Mouse (Mus musculus) midbrain, embryonic 14.5 days (tissue): ENCODE data around the gene Smpd4. TPM values are rescaled to one million over a fixed set of nuclear protein-coding genes. Genes with fewer than 3 reads are reported as not detected.
A peak's percentile ranks its signal among the peaks of the same experiment; 100 is the strongest.
"Not testable (repeated sequence)": the region's sequence is repeated elsewhere in the genome, so short reads cannot be mapped to it uniquely, and the experiment has no call there.

Source experiments
- ATAC-seq: fragments of 200-750 bp; cut with Nextera tagmentation; 2 replicates; pipeline ENCODE4 v1.8.0; 2017; ENCODE audit warnings: moderate number of reproducible peaks, moderate library complexity; ENCODE audit not compliant: low FRiP score, low TSS enrichment
- DNase-seq: peaks from one replicate; pipeline ENCODE4 v3.0.0-alpha.2; 2015
- H3K27ac ChIP-seq: fragments of 300-500 bp; sonication (generic); replicated peaks from 2 replicates; pipeline ENCODE4 v1.5.1; 2014; ENCODE audit warnings: mild to moderate bottlenecking, low read depth, low read length, moderate library complexity
- H3K27me3 ChIP-seq: fragments of 300-500 bp; sonication (generic); 2 replicates; pipeline ENCODE4 v1.6.1; 2014; ENCODE audit warnings: low read length, control low read depth, mixed read lengths; ENCODE audit not compliant: control insufficient read depth, insufficient read depth
- H3K36me3 ChIP-seq: fragments of 300-500 bp; sonication (generic); 2 replicates; pipeline ENCODE4 v1.6.1; 2014; ENCODE audit warnings: low read length, control low read depth; ENCODE audit not compliant: control insufficient read depth, insufficient read depth
- H3K4me1 ChIP-seq: fragments of 300-500 bp; sonication (generic); 2 replicates; pipeline ENCODE4 v1.6.1; 2014; ENCODE audit warnings: mild to moderate bottlenecking, antibody characterized with exemption, low read length, control low read depth; ENCODE audit not compliant: control insufficient read depth, insufficient read depth
- H3K4me2 ChIP-seq: fragments of 300-500 bp; sonication (generic); 2 replicates; pipeline ENCODE4 v1.6.1; 2014; ENCODE audit warnings: mild to moderate bottlenecking, low read length, moderate library complexity
- H3K4me3 ChIP-seq: fragments of 300-500 bp; sonication (generic); replicated peaks from 2 replicates; pipeline ENCODE4 v1.5.1; 2014; ENCODE audit warnings: low read depth, low read length
- H3K9ac ChIP-seq: fragments of 300-500 bp; sonication (generic); replicated peaks from 2 replicates; pipeline ENCODE4 v1.6.1; 2014; ENCODE audit warnings: mild to moderate bottlenecking, low read length, moderate library complexity
- H3K9me3 ChIP-seq: fragments of 300-500 bp; sonication (generic); 2 replicates; pipeline ENCODE4 v1.6.1; 2016; ENCODE audit warnings: low read length, control low read depth, mixed read lengths; ENCODE audit not compliant: control insufficient read depth
- WGBS: fragments of 180-500 bp; shearing (Covaris S2); extraction: QIAGEN DNeasy Blood & Tissue Kit; methylation state at CpG from one replicate; pipeline ENCODE4 v1.1.7; 2014; 5-methylcytosine and 5-hydroxymethylcytosine counted together
- polyA plus RNA-seq: library from polyadenylated mRNA; unstranded; fragments of >200 nt; fragmentation: Nextera tagmentation; extraction: Ambion mirVana; gene quantifications from 2 replicates; pipeline ENCODE4 v1.2.1, GENCODE M21; 2014

Gene Smpd4
- polyA plus RNA-seq, 1 experiment from 2014 or later = 29.3 TPM

DNA sequence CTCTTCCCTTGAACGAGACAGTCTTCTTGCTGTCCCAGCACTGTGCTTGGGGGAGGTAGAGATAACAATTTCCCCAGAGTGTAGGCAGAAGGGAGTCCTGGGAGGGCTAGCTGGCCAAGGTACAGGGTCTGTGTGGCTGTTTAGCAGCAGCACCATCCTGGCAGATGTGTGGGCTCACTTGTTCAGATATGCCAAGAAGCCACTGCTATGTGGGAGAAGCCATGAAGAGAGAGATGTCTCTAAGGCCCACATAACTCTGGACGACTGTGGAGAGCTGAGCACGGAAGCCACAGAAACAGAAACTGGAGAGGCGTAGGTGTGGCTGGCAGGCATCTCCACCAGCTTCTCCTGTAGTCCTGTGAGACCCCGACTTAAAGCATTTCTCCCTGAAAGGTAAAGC lies 13.5 kb upstream of the Smpd4 start:
- no peak for DNase-seq
- no peaks in the 10 kb centered on the region for H3K9me3 ChIP-seq
- no peaks in the 10 kb centered on the region for H3K27me3 ChIP-seq
- H3K9ac ChIP-seq = no peak overlapping the region
- H3K4me1 ChIP-seq = no peaks in the 10 kb centered on the region
- H3K27ac ChIP-seq = no peak overlapping the region
- no peaks in the 10 kb centered on the region for H3K36me3 ChIP-seq
- no peak overlapping the region for H3K4me3 ChIP-seq
- H3K4me2 ChIP-seq = no peak overlapping the region
- WGBS = 82% methylated on average over 5 of the region's 5 CpGs
- no peak for ATAC-seq

DNA sequence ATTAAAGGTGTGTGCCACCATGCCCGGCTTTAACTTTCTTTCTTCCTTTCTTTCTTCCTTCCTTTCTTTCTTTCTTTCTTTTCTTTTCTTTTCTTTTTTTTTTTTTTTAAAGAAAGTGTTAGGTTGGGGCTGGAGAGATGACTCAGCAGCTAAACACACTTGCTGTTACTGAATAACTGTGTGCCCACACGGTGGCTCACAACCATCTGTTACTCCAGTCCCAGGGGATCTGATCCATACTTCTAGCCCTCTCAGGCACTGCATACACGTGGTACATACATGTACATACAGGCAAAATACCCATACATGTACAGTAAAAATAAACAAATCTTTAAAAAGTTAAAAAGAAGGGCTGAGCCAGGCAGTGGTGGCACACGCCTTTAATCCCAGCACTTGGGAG lies 7.8 kb upstream of the Smpd4 start:
- ATAC-seq (no peak), DNase-seq (no peak)
- Histone ChIP-seq H3K4me1 (no peaks in the 10 kb centered on the region), H3K27ac (no peak overlapping the region), H3K9ac (no peak overlapping the region), H3K4me2 (no peak overlapping the region), H3K27me3 (no peaks in the 10 kb centered on the region), H3K36me3 (no peaks in the 10 kb centered on the region), H3K9me3 (no peaks in the 10 kb centered on the region), H3K4me3 (no peak overlapping the region)
- 72% methylated on average over 4 of the region's 4 CpGs for WGBS

DNA sequence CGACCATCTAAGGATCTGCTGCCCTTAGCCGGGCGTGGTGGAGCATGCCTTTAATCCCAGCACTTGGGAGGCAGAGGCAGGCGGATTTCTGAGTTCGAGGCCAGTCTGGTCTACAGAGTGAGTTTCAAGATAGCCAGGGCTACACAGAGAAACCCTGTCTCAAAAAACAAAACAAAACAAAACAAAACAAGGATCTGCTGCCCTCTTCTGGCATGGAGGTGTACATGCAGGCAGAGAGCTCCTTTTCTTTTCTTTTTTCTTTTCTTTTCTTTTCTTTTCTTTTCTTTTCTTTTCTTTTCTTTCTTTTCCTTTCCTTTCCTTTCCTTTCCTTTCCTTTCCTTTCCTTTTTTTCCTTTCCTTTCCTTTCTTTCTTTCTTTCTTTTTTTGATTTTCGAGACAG lies 4.4 kb upstream of the Smpd4 start:
- not testable (repeated sequence) for H3K27me3 ChIP-seq, H3K9me3 ChIP-seq, H3K4me1 ChIP-seq, H3K27ac ChIP-seq, ATAC-seq, DNase-seq, H3K4me2 ChIP-seq, H3K4me3 ChIP-seq, H3K36me3 ChIP-seq, H3K9ac ChIP-seq
- WGBS = 90% methylated on average over 6 of the region's 6 CpGs

DNA sequence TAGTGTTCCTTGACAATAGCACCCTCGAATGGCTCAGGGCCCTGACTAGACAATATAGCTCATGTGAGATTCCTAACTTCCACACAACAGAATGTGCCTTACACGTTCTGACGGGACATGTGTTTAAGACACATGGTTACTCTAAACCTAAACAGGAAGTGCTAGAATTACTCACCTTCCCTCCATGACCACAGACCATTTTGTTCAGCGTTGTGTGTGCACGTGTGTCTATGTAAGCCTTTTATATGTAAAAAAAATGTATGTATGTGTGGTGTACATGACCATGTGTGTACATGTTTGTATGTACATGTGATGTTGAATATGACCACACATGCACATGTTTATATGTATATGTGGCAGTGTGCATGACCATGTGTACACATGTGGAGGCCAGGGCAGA lies 2.9 kb upstream of the Smpd4 start:
- Histone ChIP-seq H3K9me3 (no peaks in the 10 kb centered on the region), H3K4me1 (peaks cover 9% of the 10 kb centered on the region), H3K4me3 (no peak overlapping the region), H3K36me3 (0 out of 2 replicates have a peak, but pooled peaks cover under 1% of the 10 kb centered on the region), H3K9ac (no peak overlapping the region), H3K27me3 (no peaks in the 10 kb centered on the region), H3K4me2 (no peak overlapping the region), H3K27ac (no peak overlapping the region)
- ATAC-seq (no peak), DNase-seq (no peak)
- 86% methylated on average over 5 of the region's 5 CpGs for WGBS

DNA sequence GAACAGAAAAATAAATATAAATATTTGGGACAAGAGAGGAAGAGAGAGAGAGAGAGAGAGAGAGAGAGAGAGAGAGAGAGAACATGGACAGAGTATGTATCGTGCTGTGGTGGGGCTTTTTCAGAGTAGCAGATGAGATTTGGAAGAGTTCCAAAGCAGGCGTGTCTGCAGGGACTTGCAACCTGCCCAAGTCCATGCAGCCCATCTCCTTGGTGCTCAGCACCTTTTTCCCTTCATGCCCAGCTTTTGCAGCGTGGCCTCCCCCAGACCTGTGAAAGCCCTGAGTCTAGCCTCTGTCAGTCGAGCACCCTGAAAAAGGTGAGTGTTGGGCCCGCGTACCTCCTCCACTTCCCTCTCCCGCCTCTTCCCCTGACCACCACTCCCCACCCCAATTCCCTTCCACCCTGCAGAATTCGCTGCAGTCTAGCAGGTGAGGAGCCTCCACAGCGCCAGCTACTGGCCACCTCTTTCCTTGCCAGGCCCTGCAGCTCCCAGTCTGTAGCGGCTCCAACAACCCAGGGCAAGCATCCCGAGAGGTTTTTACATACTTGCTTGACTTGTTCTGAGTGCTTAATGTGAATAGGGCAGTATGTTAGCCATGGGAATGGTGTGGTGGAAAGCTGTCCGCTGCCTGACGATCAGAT lies 1.1 kb upstream of the Smpd4 start:
- Histone ChIP-seq H3K9me3 (no peaks in the 10 kb centered on the region), H3K4me1 (peaks cover 9% of the 10 kb centered on the region), H3K4me2 (no peak overlapping the region), H3K4me3 (no peak overlapping the region), H3K9ac (no peak overlapping the region), H3K27me3 (no peaks in the 10 kb centered on the region), H3K36me3 (peaks cover 16% of the 10 kb centered on the region), H3K27ac (no peak overlapping the region)
- 20% methylated on average over 13 of the region's 13 CpGs for WGBS
- DNase-seq (peak; percentile 51), ATAC-seq (no peak)

DNA sequence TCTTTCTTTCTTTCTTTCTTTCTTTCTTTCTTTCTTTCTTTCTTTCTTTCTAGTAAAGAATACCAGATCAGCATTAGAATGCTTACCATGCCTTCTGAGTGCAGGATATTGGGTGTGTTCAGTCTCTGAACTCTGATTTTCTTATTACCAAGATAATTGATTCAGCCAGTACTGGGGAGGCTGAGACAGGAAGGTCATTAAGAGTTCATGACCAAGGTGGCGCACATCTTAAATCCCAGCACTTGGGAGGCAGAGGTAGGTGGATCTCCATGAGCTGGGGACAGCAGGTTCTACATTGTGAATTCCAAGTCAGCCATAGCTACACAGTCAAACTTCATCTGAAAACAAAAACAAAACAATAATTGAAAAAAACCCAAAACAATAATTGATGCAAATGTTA lies 2.8 kb downstream of the Smpd4 start:
- peaks cover 46% of the 10 kb centered on the region for H3K36me3 ChIP-seq
- no peak overlapping the region for H3K4me2 ChIP-seq
- H3K27ac ChIP-seq = no peak overlapping the region
- H3K4me1 ChIP-seq = peaks cover 9% of the 10 kb centered on the region
- DNase-seq = no peak
- no peak for ATAC-seq
- no peak overlapping the region for H3K4me3 ChIP-seq
- 97% methylated on average over 1 of the region's 1 CpGs for WGBS
- H3K9me3 ChIP-seq = no peaks in the 10 kb centered on the region
- H3K27me3 ChIP-seq = no peaks in the 10 kb centered on the region
- H3K9ac ChIP-seq = no peak overlapping the region

DNA sequence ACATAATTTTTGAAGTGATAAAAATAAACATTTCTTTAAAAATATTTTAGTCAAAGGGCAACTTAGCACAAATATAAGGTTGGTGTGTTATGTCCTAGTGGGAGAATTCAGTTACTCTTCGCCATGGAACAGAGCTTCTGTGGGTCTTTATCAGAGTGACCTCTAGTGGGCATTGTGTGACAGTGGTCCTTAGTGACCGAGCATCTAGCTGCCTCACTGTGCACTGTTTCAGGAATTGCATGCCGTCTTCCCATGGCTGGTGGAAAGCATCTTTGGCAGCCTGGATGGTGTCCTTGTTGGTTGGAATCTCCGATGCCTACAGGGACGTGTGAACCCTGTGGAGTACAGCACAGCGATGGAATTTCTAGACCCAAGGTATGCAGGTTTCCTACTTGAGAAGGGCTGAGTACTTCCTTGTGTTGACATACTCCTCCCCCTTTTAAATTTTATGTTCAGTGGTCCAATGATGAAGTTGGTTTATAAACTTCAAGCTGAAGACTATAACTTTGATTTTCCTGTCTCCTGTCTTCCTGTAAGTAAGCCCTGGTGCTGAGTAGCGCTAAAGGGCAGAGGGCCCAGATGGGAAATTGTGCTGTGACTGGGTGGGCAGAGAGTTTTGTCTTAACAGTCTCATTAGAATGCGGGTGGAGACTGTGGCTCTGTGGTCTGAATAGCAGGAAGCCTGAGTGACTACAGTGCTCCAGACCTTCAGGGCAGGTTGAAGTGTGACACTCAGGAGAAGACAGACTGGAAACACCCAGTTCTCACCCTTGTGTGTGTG lies 6.5 kb downstream of the Smpd4 start:
- Histone ChIP-seq H3K9ac (no peak overlapping the region), H3K36me3 (peaks cover 79% of the 10 kb centered on the region), H3K4me3 (no peak overlapping the region), H3K27ac (no peak overlapping the region), H3K4me1 (no peaks in the 10 kb centered on the region; the same call in 1 of the 2 replicates), H3K4me2 (no peak overlapping the region), H3K27me3 (no peaks in the 10 kb centered on the region), H3K9me3 (no peaks in the 10 kb centered on the region)
- ATAC-seq (no peak; the same call in 1 of the 2 replicates), DNase-seq (peak; percentile 77)
- WGBS = 70% methylated on average over 8 of the region's 8 CpGs

DNA sequence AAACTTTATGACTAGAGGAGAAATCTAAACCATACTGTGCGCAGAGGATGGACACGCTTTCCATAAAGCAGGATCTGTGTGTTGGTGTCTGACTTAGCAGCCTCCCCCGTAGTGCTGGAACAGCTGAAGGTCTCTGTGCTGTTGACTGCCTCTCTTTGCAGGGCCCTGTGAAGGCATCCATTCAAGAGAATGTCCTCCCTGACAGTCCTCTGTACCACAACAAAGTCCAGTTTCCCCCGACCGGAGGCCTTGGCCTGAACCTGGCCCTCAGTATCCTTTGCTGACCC lies 7.1 kb downstream of the Smpd4 start:
- Histone ChIP-seq H3K27me3 (no peaks in the 10 kb centered on the region), H3K4me1 (no peaks in the 10 kb centered on the region), H3K4me2 (no peak overlapping the region), H3K36me3 (peaks cover 82% of the 10 kb centered on the region), H3K9ac (no peak overlapping the region), H3K4me3 (no peak overlapping the region), H3K27ac (no peak overlapping the region), H3K9me3 (no peaks in the 10 kb centered on the region)
- ATAC-seq (no peak), DNase-seq (no peak)
- WGBS = 97% methylated on average over 5 of the region's 5 CpGs

DNA sequence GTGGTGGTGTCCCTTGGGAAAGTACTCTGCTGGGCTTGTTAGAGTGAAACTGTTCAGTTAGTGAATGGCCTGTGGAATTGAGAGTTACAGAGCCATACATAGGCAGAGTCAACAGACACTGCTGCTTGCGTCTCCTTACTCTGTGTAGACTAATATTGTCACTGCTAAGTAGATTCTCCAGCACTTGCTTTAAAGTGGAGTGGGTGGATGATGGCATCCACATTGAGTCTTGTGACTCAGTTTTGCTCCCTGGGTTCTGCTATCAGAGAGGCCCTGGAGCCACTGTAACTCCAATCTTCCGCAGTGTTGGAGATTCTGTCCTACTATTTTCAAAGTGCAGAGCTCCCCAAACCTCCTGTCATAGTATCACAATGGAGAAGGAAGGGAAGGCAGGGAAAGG lies 13.4 kb downstream of the Smpd4 start:
- Histone ChIP-seq H3K4me1 (no peaks in the 10 kb centered on the region), H3K4me3 (no peak overlapping the region), H3K9me3 (no peaks in the 10 kb centered on the region), H3K36me3 (peaks cover 56% of the 10 kb centered on the region), H3K27me3 (no peaks in the 10 kb centered on the region), H3K4me2 (no peak overlapping the region), H3K9ac (no peak overlapping the region), H3K27ac (no peak overlapping the region)
- DNase-seq (no peak), ATAC-seq (no peak)
- 95% methylated on average over 2 of the region's 2 CpGs for WGBS
